Mouse (Mus musculus): ENCODE measurements around the gene Kat7.

GRCm38 (mm10) chr11:95330662-95331061 is 20.6 kb upstream of the Kat7 start:
- TF ChIP-seq CTCF (IDR thresholded peaks at IDR 0.05; ENCODE audit: control insufficient read depth, insufficient read depth, insufficient replicate concordance, low read depth, low read length) (no peak), POLR2A (IDR thresholded peaks at IDR 0.05; ENCODE audit: control insufficient read depth, low read depth, low read length) (no peak)
